In the genomic region with DNA sequence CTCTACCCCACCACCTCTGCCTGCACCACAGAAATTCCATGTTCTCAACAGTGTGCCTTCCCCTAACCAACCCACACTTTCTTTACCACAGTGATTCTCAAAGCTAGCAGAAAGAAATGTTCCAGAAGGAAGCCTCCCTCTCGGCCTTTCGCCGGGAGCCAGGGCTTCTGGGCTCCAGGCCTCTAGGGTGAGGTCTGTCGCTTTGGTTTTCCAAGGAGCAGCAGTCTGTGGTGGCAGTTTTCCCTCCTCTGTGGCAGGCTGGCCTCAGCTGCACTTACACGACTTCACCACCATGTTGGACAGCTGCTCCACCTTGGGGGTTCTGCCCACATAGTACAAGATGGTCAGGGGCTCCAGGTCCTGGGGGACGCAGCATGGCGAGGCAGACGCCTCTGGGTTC, we compare ENCODE assay signal across 17 mouse cellular contexts. TPM values are rescaled to one million over a fixed set of nuclear protein-coding genes. Genes with fewer than 3 reads are reported as not detected.
"Had no signal": no experiment of that assay in that cellular context is flagged by ENCODE, and none has a peak within 500 bp of the region (broad histone marks: within the 10 kb centered on the region; RNA-seq: fewer than 3 reads in every experiment).

No protein-coding gene starts in this region.

- H3K36me3 ChIP-seq: midbrain, embryonic 15.5 days had no signal

- H3K27me3 ChIP-seq: limb, embryonic 13.5 days; midbrain, embryonic 15.5 days; neural tube, embryonic 13.5 days; stomach, embryonic 15.5 days had no signal

- H3K9ac ChIP-seq: limb, embryonic 13.5 days; liver, embryonic 15.5 days; midbrain, embryonic 15.5 days; neural tube, embryonic 13.5 days; stomach, embryonic 15.5 days had no signal

- H3K4me1 ChIP-seq: limb, embryonic 13.5 days; midbrain, embryonic 15.5 days; neural tube, embryonic 13.5 days; stomach, embryonic 15.5 days had no signal

- ATAC-seq: lung, postnatal 0 days; midbrain, embryonic 15.5 days had no signal

- H3K27ac ChIP-seq: left cerebral cortex, adult 2 months; limb, embryonic 13.5 days; liver, embryonic 15.5 days; midbrain, embryonic 15.5 days; neural tube, embryonic 13.5 days; stomach, embryonic 15.5 days had no signal

- H3K4me3 ChIP-seq: left cerebral cortex, adult 2 months; limb, embryonic 13.5 days; liver, embryonic 15.5 days; midbrain, embryonic 15.5 days; neural tube, embryonic 13.5 days; stomach, embryonic 15.5 days had no signal

- H3K4me2 ChIP-seq: limb, embryonic 13.5 days; liver, embryonic 11.5 days; liver, embryonic 15.5 days; midbrain, embryonic 15.5 days; neural tube, embryonic 13.5 days; stomach, embryonic 15.5 days had no signal

- DNase-seq: kidney, adult 18-20 months; kidney, postnatal 10 days; kidney, postnatal 4 days; lung, adult 2 months; lung, postnatal 36 days; retina, postnatal 1 day; thymus, postnatal 4 days had no signal

- H3K9me3 ChIP-seq: limb, embryonic 13.5 days; liver, embryonic 15.5 days; midbrain, embryonic 15.5 days; neural tube, embryonic 13.5 days; stomach, embryonic 15.5 days had no signal

RNA-seq across cellular contexts. Expression of a gene that starts 21.3 kb away (rescaled TPM):
- total RNA-seq: megakaryocyte progenitor cell, adult 5-6 weeks had no signal

RNA-seq across cellular contexts. Expression of a gene that starts 24.8 kb away (rescaled TPM):
- total RNA-seq: monocyte, adult 5-6 weeks had no signal
